Mouse (Mus musculus) liver, adult 2 months (tissue): ENCODE data around the gene Nrxn3. TPM values are rescaled to one million over a fixed set of nuclear protein-coding genes. Genes with fewer than 3 reads are reported as not detected.

Experiments used
- DNase-seq: peaks from one replicate; pipeline ENCODE4 v3.0.0-alpha.2; 2011; ENCODE audit warnings: low read depth, low spot score; ENCODE audit errors: extremely low read depth
- H3K27ac ChIP-seq: fragments of 200-500 bp; replicated peaks from 2 replicates; pipeline ENCODE4 v1.5.1; 2012; ENCODE audit warnings: low read depth, mild to moderate bottlenecking, control low read depth, inconsistent platforms, low read length; ENCODE audit not compliant: insufficient read depth
- H3K27me3 ChIP-seq: fragments of 200-500 bp; 2 replicates; pipeline ENCODE4 v1.6.1; 2012; ENCODE audit warnings: mild to moderate bottlenecking, moderate library complexity, low read length, inconsistent platforms; ENCODE audit not compliant: control insufficient read depth, insufficient read depth
- H3K36me3 ChIP-seq: fragments of 200-500 bp; 2 replicates; pipeline ENCODE4 v1.6.1; 2012; ENCODE audit warnings: low read length, inconsistent platforms; ENCODE audit not compliant: control insufficient read depth, insufficient read depth
- H3K4me1 ChIP-seq: fragments of 200-500 bp; 2 replicates; pipeline ENCODE4 v1.6.1; 2011; ENCODE audit warnings: low read length; ENCODE audit not compliant: control insufficient read depth, insufficient read depth
- H3K4me3 ChIP-seq: fragments of 200-500 bp; 2 replicates; pipeline ENCODE4 v1.5.1; 2011; ENCODE audit warnings: low read depth, mild to moderate bottlenecking, control low read depth, low read length, moderate library complexity; ENCODE audit not compliant: insufficient read depth
- H3K79me2 ChIP-seq: fragments of 200-500 bp; 2 replicates; pipeline ENCODE4 v1.6.1; 2012; ENCODE audit warnings: inconsistent platforms, mild to moderate bottlenecking, low read length, moderate library complexity; ENCODE audit not compliant: control insufficient read depth, insufficient read depth
- H3K9ac ChIP-seq: fragments of 200-500 bp; 2 replicates; pipeline ENCODE4 v1.6.1; 2012; ENCODE audit warnings: low read depth, mild to moderate bottlenecking, control low read depth, inconsistent platforms, low read length
- CTCF ChIP-seq: fragments of 200-500 bp; IDR thresholded peaks from 2 replicates; pipeline ENCODE4 v1.5.1; 2011; ENCODE audit warnings: low read depth, low read length, control low read depth
- POLR2A ChIP-seq: fragments of 200-500 bp; IDR thresholded peaks from 2 replicates; pipeline ENCODE4 v1.6.1; 2011; ENCODE audit warnings: low read length, control low read depth; ENCODE audit not compliant: insufficient read depth; ENCODE audit errors: extremely low read depth
- WGBS: fragments of 180-500 bp; shearing (Covaris S2); methylation state at CpG from one replicate; pipeline ENCODE4 v1.1.7; 2018; 5-methylcytosine and 5-hydroxymethylcytosine counted together
- polyA plus RNA-seq: library from polyadenylated mRNA; depleted of rRNA; stranded (reverse); fragments of >200 nt; gene quantifications from 2 replicates; pipeline ENCODE4 v1.2.3, GENCODE M21; 2012
- total RNA-seq: library from RNA; depleted of rRNA; stranded (reverse); fragments of >200 nt; gene quantifications from 2 replicates; pipeline ENCODE4 v1.2.3, GENCODE M21; 2014

Nrxn3 gene
- total and polyA plus RNA-seq, 2 experiments = 0.18 to 0.31 TPM

- H3K27me3 ChIP-seq = no peaks in the 10 kb centered on the region
- 74% methylated on average over 4 of the region's 4 CpGs for WGBS
- TF ChIP-seq CTCF = no peak
- no peak for TF ChIP-seq POLR2A
- peak; percentile 35 for DNase-seq
- no peak overlapping the region for H3K4me3 ChIP-seq
- no peaks in the 10 kb centered on the region for H3K4me1 ChIP-seq
- no peak overlapping the region for H3K27ac ChIP-seq
- no peaks in the 10 kb centered on the region for H3K79me2 ChIP-seq
- no peaks in the 10 kb centered on the region for H3K36me3 ChIP-seq
- H3K9ac ChIP-seq = no peak overlapping the region
These were observed 243.7 kb downstream of the Nrxn3 start for GRCm38 (mm10) chr12:88966329-88966728.

- no peaks in the 10 kb centered on the region for H3K4me1 ChIP-seq
- H3K27me3 ChIP-seq = no peaks in the 10 kb centered on the region
- H3K36me3 ChIP-seq = no peaks in the 10 kb centered on the region
- no peak for DNase-seq
- no peak overlapping the region for H3K4me3 ChIP-seq
- H3K27ac ChIP-seq = no peak overlapping the region
- H3K79me2 ChIP-seq = no peaks in the 10 kb centered on the region
- H3K9ac ChIP-seq = no peak overlapping the region
- no peak for TF ChIP-seq POLR2A
- 60% methylated on average over 2 of the region's 2 CpGs for WGBS
These were observed 253.9 kb downstream of the Nrxn3 start for GRCm38 (mm10) chr12:88976621-88977020.

- H3K4me3 ChIP-seq = no peak overlapping the region
- WGBS = 41% methylated on average over 10 of the region's 10 CpGs
- no peaks in the 10 kb centered on the region for H3K4me1 ChIP-seq
- DNase-seq = peak; percentile 17
- H3K36me3 ChIP-seq = no peaks in the 10 kb centered on the region
- H3K9ac ChIP-seq = no peak overlapping the region
- no peaks in the 10 kb centered on the region for H3K27me3 ChIP-seq
- H3K79me2 ChIP-seq = no peaks in the 10 kb centered on the region
- no peak overlapping the region for H3K27ac ChIP-seq
- no peak for TF ChIP-seq CTCF
- TF ChIP-seq POLR2A = no peak
These were observed 261.1 kb downstream of the Nrxn3 start for GRCm38 (mm10) chr12:88983688-88984330.

GRCm38 (mm10) chr12:88984375-88984774 is 261.7 kb downstream of the Nrxn3 start:
- no peak for TF ChIP-seq CTCF
- TF ChIP-seq POLR2A = no peak
- Histone ChIP-seq H3K27ac (peak overlapping the region; percentile 34), H3K27me3 (no peaks in the 10 kb centered on the region), H3K4me3 (no peak overlapping the region), H3K9ac (no peak overlapping the region), H3K4me1 (no peaks in the 10 kb centered on the region), H3K36me3 (no peaks in the 10 kb centered on the region), H3K79me2 (no peaks in the 10 kb centered on the region)
- 8% methylated on average over 8 of the region's 8 CpGs for WGBS
- peak; percentile 17 for DNase-seq

- WGBS = 44% methylated on average over 5 of the region's 5 CpGs
These were observed 262.1 kb downstream of the Nrxn3 start for GRCm38 (mm10) chr12:88984804-88985203.

GRCm38 (mm10) chr12:88987046-88987445 is 264.4 kb downstream of the Nrxn3 start:
- H3K79me2 ChIP-seq = no peaks in the 10 kb centered on the region
- no peak overlapping the region for H3K9ac ChIP-seq
- H3K4me3 ChIP-seq = no peak overlapping the region
- H3K36me3 ChIP-seq = no peaks in the 10 kb centered on the region
- TF ChIP-seq CTCF (no peak), POLR2A (no peak)
- no peak for DNase-seq
- no peaks in the 10 kb centered on the region for H3K4me1 ChIP-seq
- no peaks in the 10 kb centered on the region for H3K27me3 ChIP-seq
- 57% methylated on average over 4 of the region's 4 CpGs for WGBS
- no peak overlapping the region for H3K27ac ChIP-seq

More at GRCm38 (mm10) chr12:88984804-88985203, 262.1 kb downstream of the Nrxn3 start:
- Histone ChIP-seq H3K27ac (peak overlapping the region; percentile 34), H3K27me3 (no peaks in the 10 kb centered on the region), H3K4me1 (no peaks in the 10 kb centered on the region), H3K9ac (no peak overlapping the region), H3K79me2 (no peaks in the 10 kb centered on the region), H3K4me3 (no peak overlapping the region), H3K36me3 (no peaks in the 10 kb centered on the region)
- TF ChIP-seq CTCF (no peak), POLR2A (no peak)
- DNase-seq = peak; percentile 11
